Mouse (Mus musculus) embryo, embryonic 10.5 days (tissue): ENCODE data around the gene Psmb3.
"Not testable (repeated sequence)": the region's sequence is repeated elsewhere in the genome, so short reads cannot be mapped to it uniquely, and the experiment has no call there.

Experiments
- DNase-seq: peaks from one replicate; pipeline ENCODE4 v3.0.0-alpha.2; 2015; ENCODE audit warnings: low spot score

Psmb3 gene

GRCm38 (mm10) chr11:97703039-97703826 lies at the start of gene Psmb3:
Gene Psmb3 (plus strand): TSS chr11:97703399.
- DNase-seq: peak; percentile 100

- DNase-seq: no peak
Measured at GRCm38 (mm10) chr11:97654210-97654609, 49.0 kb upstream of the Psmb3 start.

- no peak for DNase-seq
Measured at GRCm38 (mm10) chr11:97656269-97656971, 46.8 kb upstream of the Psmb3 start.

- no peak for DNase-seq
Measured at GRCm38 (mm10) chr11:97657184-97657945, 45.8 kb upstream of the Psmb3 start.

GRCm38 (mm10) chr11:97657967-97658366 lies 45.2 kb upstream of the Psmb3 start:
- not testable (repeated sequence) for DNase-seq

GRCm38 (mm10) chr11:97658751-97659266 lies 44.4 kb upstream of the Psmb3 start:
- no peak for DNase-seq

- DNase-seq: peak; percentile 29
Measured at GRCm38 (mm10) chr11:97659267-97659989, 43.8 kb upstream of the Psmb3 start.

GRCm38 (mm10) chr11:97659990-97660714 lies 43.0 kb upstream of the Psmb3 start:
- DNase-seq: peak; percentile 78

- DNase-seq: peak; percentile 15
Measured at GRCm38 (mm10) chr11:97660734-97661647, 42.2 kb upstream of the Psmb3 start.

GRCm38 (mm10) chr11:97661648-97662133 lies 41.5 kb upstream of the Psmb3 start:
- peak; percentile 78 for DNase-seq

- peak; percentile 57 for DNase-seq
Measured at GRCm38 (mm10) chr11:97662207-97662892, 40.8 kb upstream of the Psmb3 start.

- peak; percentile 89 for DNase-seq
Measured at GRCm38 (mm10) chr11:97662893-97663527, 40.2 kb upstream of the Psmb3 start, which contains the start of gene Mllt6. Gene Mllt6 (plus strand): TSS chr11:97663414.

GRCm38 (mm10) chr11:97663528-97664338 lies 39.5 kb upstream of the Psmb3 start:
- peak; percentile 74 for DNase-seq

- peak; percentile 69 for DNase-seq
Measured at GRCm38 (mm10) chr11:97664339-97664665, 38.9 kb upstream of the Psmb3 start.

- peak; percentile 40 for DNase-seq
Measured at GRCm38 (mm10) chr11:97664771-97665240, 38.4 kb upstream of the Psmb3 start.

- no peak for DNase-seq
Measured at GRCm38 (mm10) chr11:97665431-97665830, 37.8 kb upstream of the Psmb3 start.

GRCm38 (mm10) chr11:97666221-97666620 lies 37.0 kb upstream of the Psmb3 start:
- peak; percentile 45 for DNase-seq

- no peak for DNase-seq
Measured at GRCm38 (mm10) chr11:97666794-97667193, 36.4 kb upstream of the Psmb3 start.
